ENCODE assay signal across 12 mouse cellular contexts in genomic region chr8:60867468-60868115, GRCm38 (mm10). TPM values are rescaled to one million over a fixed set of nuclear protein-coding genes. Genes with fewer than 3 reads are reported as not detected.
DNase-seq lines count a peak whose midpoint lies in the region; ATAC-seq and TF ChIP-seq lines count a peak whose summit lies in the region.
"Had no signal": no experiment of that assay in that cellular context is flagged by ENCODE, and none has a peak within 500 bp of the region (broad histone marks: within the 10 kb centered on the region; RNA-seq: fewer than 3 reads in every experiment).

No protein-coding gene starts in this region.

- H3K4me3 ChIP-seq in myocyte = no peak overlapping the region
- H3K4me3 ChIP-seq in hindbrain, embryonic 14.5 days (replicated peaks; ENCODE audit: low read length) = no peak overlapping the region
- H3K4me3 ChIP-seq: forebrain, embryonic 12.5 days had no signal

- H3ac ChIP-seq in myocyte (ENCODE audit: control insufficient read depth, insufficient read length) = no peak overlapping the region

- H3K36me3 ChIP-seq in myocyte (ENCODE audit: control insufficient read depth, insufficient read depth) = no peaks in the 10 kb centered on the region
- H3K36me3 ChIP-seq in hindbrain, embryonic 14.5 days (replicated peaks; ENCODE audit: control insufficient read depth, insufficient read depth) = no peaks in the 10 kb centered on the region
- H3K36me3 ChIP-seq: forebrain, embryonic 12.5 days had no signal

- DNase-seq in layer of hippocampus, adult 18-20 months (ENCODE audit: low spot score in 2 of 2) = peak; percentile 16 to 57
- DNase-seq in layer of hippocampus, adult 8-10 months (ENCODE audit: low spot score in 2 of 2) = no peak
- peak; percentile 87 for DNase-seq in brain, adult 2 months (ENCODE audit: low read depth, low spot score)
- DNase-seq in hindbrain, embryonic 14.5 days (ENCODE audit: low spot score) = no peak
- no peak for DNase-seq in adrenal gland, adult 8-10 months
- DNase-seq in Muller cell, postnatal 12 days (ENCODE audit: inconsistent ontology term) = no peak
- DNase-seq: cerebellum, adult 11 months; kidney, postnatal 10 days; thymus, postnatal 4 days had no signal

- no peaks in the 10 kb centered on the region for H3K9me3 ChIP-seq in hindbrain, embryonic 14.5 days (ENCODE audit: control insufficient read depth, low read length)
- H3K9me3 ChIP-seq: forebrain, embryonic 12.5 days had no signal

- no peak for TF ChIP-seq POLR2A in myocyte (IDR thresholded peaks at IDR 0.05; ENCODE audit: insufficient read length, low read depth)

- no peak overlapping the region for H3K9ac ChIP-seq in hindbrain, embryonic 14.5 days
- H3K9ac ChIP-seq: forebrain, embryonic 12.5 days had no signal

- ATAC-seq in hematopoietic stem cell, adult 5-6 weeks (replicated peaks in 1 of 2; ENCODE audit: insufficient read depth in 1 of 2, low FRiP score in 2 of 2, low TSS enrichment in 1 of 2, low read depth in 1 of 2, poor library complexity in 2 of 2, severe bottlenecking in 2 of 2) = peak; percentile 41 to 77; a peak in 2 of 4 replicates
- no peak for ATAC-seq in hindbrain, embryonic 14.5 days (ENCODE audit: low FRiP score)

- no peaks in the 10 kb centered on the region for H3K79me2 ChIP-seq in myocyte (ENCODE audit: control insufficient read depth, insufficient read depth)

- no peak overlapping the region for H3K4me2 ChIP-seq in myocyte (ENCODE audit: low read depth)
- no peak overlapping the region for H3K4me2 ChIP-seq in hindbrain, embryonic 14.5 days (replicated peaks)
- H3K4me2 ChIP-seq: forebrain, embryonic 12.5 days had no signal

- H3K27me3 ChIP-seq in myocyte (ENCODE audit: control insufficient read depth, insufficient read depth, insufficient read length) = no peaks in the 10 kb centered on the region
- no peaks in the 10 kb centered on the region for H3K27me3 ChIP-seq in hindbrain, embryonic 14.5 days (ENCODE audit: control insufficient read depth, insufficient read depth, low read length)
- H3K27me3 ChIP-seq: forebrain, embryonic 12.5 days had no signal

- 64% methylated on average over 4 of the region's 4 CpGs for WGBS in hindbrain, embryonic 14.5 days

- H3K4me1 ChIP-seq in hindbrain, embryonic 14.5 days (replicated peaks; ENCODE audit: control insufficient read depth, insufficient read depth, low read length) = no peaks in the 10 kb centered on the region
- H3K4me1 ChIP-seq: forebrain, embryonic 12.5 days had no signal

- H3K27ac ChIP-seq in hindbrain, embryonic 14.5 days = no peak overlapping the region
- H3K27ac ChIP-seq: forebrain, embryonic 12.5 days had no signal

TF ChIP-seq in myocyte, 11 proteins besides CTCF, POLR2A, EP300 and RAD21:
- TF ChIP-seq TCF3 (IDR thresholded peaks at IDR 0.05; ENCODE audit: insufficient read length, low read depth) (no peak), CEBPB (IDR thresholded peaks at IDR 0.05; ENCODE audit: insufficient read depth, poor library complexity, severe bottlenecking) (no peak), MYOD1 (IDR thresholded peaks at IDR 0.05; ENCODE audit: control insufficient read depth in 1 of 3, insufficient read length in 2 of 3, low read depth in 2 of 3) (peak in 2 of 3 experiments; percentile 21 to 22)

RNA-seq across cellular contexts. Expression of gene Hpf1, which starts 22.6 kb away (rescaled TPM):
- total RNA-seq in layer of hippocampus, adult 18-20 months (2021) = 10 to 100 TPM; 50.4 to 52.1 TPM
- 10 to 100 TPM; 47.8 to 58.7 (median 53.5) TPM for total RNA-seq in layer of hippocampus, adult 8-10 months (2022)
- 90.7 and 118 TPM in 2 replicates for total RNA-seq in hematopoietic stem cell, adult 5-6 weeks (2017)
- polyA plus RNA-seq in myocyte (2012; fragmentation: generic; extraction: Trizol) = 34.6 TPM
- 91.6 and 96.3 TPM in 2 replicates for polyA plus RNA-seq in hindbrain, embryonic 14.5 days (2014; fragmentation: Nextera tagmentation; extraction: Ambion mirVana)
- 10 to 100 TPM; 19.7 to 29.6 (median 23.2) TPM for total RNA-seq in adrenal gland, adult 8-10 months (2022)

Comparison
In these comparisons a context has a peak if more than half of its experiments do, and no peak if none do; other contexts are left out.
1. DNase-seq: peak in layer of hippocampus, adult 18-20 months (2 of 2) and brain, adult 2 months (single experiment); none in layer of hippocampus, adult 8-10 months (0 of 2), hindbrain, embryonic 14.5 days (single experiment), adrenal gland, adult 8-10 months (single experiment) and Muller cell, postnatal 12 days (single experiment).